Mouse (Mus musculus): ENCODE measurements around the gene Kcnh5. TPM values are rescaled to one million over a fixed set of nuclear protein-coding genes. Genes with fewer than 3 reads are reported as not detected.

Kcnh5 gene
- polyA plus RNA-seq, 1 experiment from 2014 or later, result 3.9 TPM

GRCm38 (mm10) chr12:74901331-74901730, 275.8 kb downstream of the Kcnh5 start:
- Histone ChIP-seq H3K9me3 (no peaks in the 10 kb centered on the region), H3K9ac (no peak overlapping the region), H3K4me3 (no peak overlapping the region), H3K4me2 (no peak overlapping the region), H3K27me3 (no peaks in the 10 kb centered on the region), H3K4me1 (replicated peaks) (no peaks in the 10 kb centered on the region), H3K36me3 (no peaks in the 10 kb centered on the region), H3K27ac (replicated peaks) (no peak overlapping the region)
- WGBS, result 70% methylated on average over 6 of the region's 6 CpGs
- no peak for ATAC-seq (ENCODE audit: low FRiP score, low read depth)

- H3K4me1 ChIP-seq (replicated peaks), result no peaks in the 10 kb centered on the region
- no peak overlapping the region for H3K4me3 ChIP-seq
- no peak overlapping the region for H3K27ac ChIP-seq (replicated peaks)
- H3K27me3 ChIP-seq, result no peaks in the 10 kb centered on the region
- no peak for ATAC-seq (ENCODE audit: low FRiP score, low read depth)
- H3K36me3 ChIP-seq, result no peaks in the 10 kb centered on the region
- H3K9ac ChIP-seq, result no peak overlapping the region
- no peaks in the 10 kb centered on the region for H3K9me3 ChIP-seq
- no peak overlapping the region for H3K4me2 ChIP-seq
Measured at GRCm38 (mm10) chr12:74900777-74901176, 276.4 kb downstream of the Kcnh5 start.

- WGBS, result 95% methylated on average over 4 of the region's 4 CpGs
- H3K4me2 ChIP-seq, result no peak overlapping the region
- no peaks in the 10 kb centered on the region for H3K9me3 ChIP-seq
- no peaks in the 10 kb centered on the region for H3K36me3 ChIP-seq
- no peaks in the 10 kb centered on the region for H3K27me3 ChIP-seq
- H3K4me3 ChIP-seq, result no peak overlapping the region
- H3K27ac ChIP-seq (replicated peaks), result no peak overlapping the region
- H3K4me1 ChIP-seq (replicated peaks), result no peaks in the 10 kb centered on the region
- ATAC-seq (ENCODE audit: low FRiP score, low read depth), result no peak
- H3K9ac ChIP-seq, result no peak overlapping the region
Measured at GRCm38 (mm10) chr12:74899055-74899454, 278.1 kb downstream of the Kcnh5 start.

- WGBS, result 89% methylated on average over 9 of the region's 9 CpGs
- no peak overlapping the region for H3K4me2 ChIP-seq
- no peaks in the 10 kb centered on the region for H3K36me3 ChIP-seq
- ATAC-seq (ENCODE audit: low FRiP score, low read depth), result no peak
- H3K27ac ChIP-seq (replicated peaks), result no peak overlapping the region
- H3K4me1 ChIP-seq (replicated peaks), result no peaks in the 10 kb centered on the region
- H3K9ac ChIP-seq, result no peak overlapping the region
- H3K4me3 ChIP-seq, result no peak overlapping the region
- H3K9me3 ChIP-seq, result no peaks in the 10 kb centered on the region
- no peaks in the 10 kb centered on the region for H3K27me3 ChIP-seq
Measured at GRCm38 (mm10) chr12:74898211-74898610, 278.9 kb downstream of the Kcnh5 start.

GRCm38 (mm10) chr12:74894870-74895423, 282.2 kb downstream of the Kcnh5 start:
- 85% methylated on average over 11 of the region's 11 CpGs for WGBS
- no peaks in the 10 kb centered on the region for H3K9me3 ChIP-seq

GRCm38 (mm10) chr12:74889419-74889818, 287.7 kb downstream of the Kcnh5 start:
- Histone ChIP-seq H3K9ac (no peak overlapping the region), H3K27ac (replicated peaks) (no peak overlapping the region), H3K9me3 (no peaks in the 10 kb centered on the region), H3K36me3 (no peaks in the 10 kb centered on the region), H3K4me1 (replicated peaks) (no peaks in the 10 kb centered on the region), H3K27me3 (no peaks in the 10 kb centered on the region), H3K4me3 (no peak overlapping the region), H3K4me2 (no peak overlapping the region)
- ATAC-seq (ENCODE audit: low FRiP score, low read depth), result no peak
- 64% methylated on average over 3 of the region's 3 CpGs for WGBS

More at GRCm38 (mm10) chr12:74894870-74895423, 282.2 kb downstream of the Kcnh5 start:
- Histone ChIP-seq H3K4me2 (no peak overlapping the region), H3K36me3 (no peaks in the 10 kb centered on the region), H3K27ac (replicated peaks) (no peak overlapping the region), H3K4me1 (replicated peaks) (no peaks in the 10 kb centered on the region), H3K27me3 (no peaks in the 10 kb centered on the region), H3K9ac (no peak overlapping the region), H3K4me3 (no peak overlapping the region)
- no peak for ATAC-seq (ENCODE audit: low FRiP score, low read depth)

- no peaks in the 10 kb centered on the region for H3K4me1 ChIP-seq (replicated peaks)
- H3K36me3 ChIP-seq, result no peaks in the 10 kb centered on the region
- no peak overlapping the region for H3K4me3 ChIP-seq
- H3K4me2 ChIP-seq, result no peak overlapping the region
- no peaks in the 10 kb centered on the region for H3K27me3 ChIP-seq
- no peak for ATAC-seq (ENCODE audit: low FRiP score, low read depth)
- H3K27ac ChIP-seq (replicated peaks), result no peak overlapping the region
- H3K9me3 ChIP-seq, result no peaks in the 10 kb centered on the region
- 91% methylated on average over 1 of the region's 1 CpGs for WGBS
- H3K9ac ChIP-seq, result no peak overlapping the region
Measured at GRCm38 (mm10) chr12:74887064-74887463, 290.1 kb downstream of the Kcnh5 start.

- H3K4me1 ChIP-seq (replicated peaks), result no peaks in the 10 kb centered on the region
- WGBS, result 85% methylated on average over 6 of the region's 6 CpGs
- H3K4me2 ChIP-seq, result no peak overlapping the region
- ATAC-seq (ENCODE audit: low FRiP score, low read depth), result no peak
- no peak overlapping the region for H3K9ac ChIP-seq
- no peaks in the 10 kb centered on the region for H3K36me3 ChIP-seq
- H3K4me3 ChIP-seq, result no peak overlapping the region
- no peak overlapping the region for H3K27ac ChIP-seq (replicated peaks)
- H3K9me3 ChIP-seq, result no peaks in the 10 kb centered on the region
- no peaks in the 10 kb centered on the region for H3K27me3 ChIP-seq
Measured at GRCm38 (mm10) chr12:74881344-74881743, 295.8 kb downstream of the Kcnh5 start.

- Histone ChIP-seq H3K9me3 (no peaks in the 10 kb centered on the region), H3K27me3 (no peaks in the 10 kb centered on the region), H3K4me2 (no peak overlapping the region), H3K4me1 (replicated peaks) (0 out of 2 replicates have a peak, but pooled peaks cover under 1% of the 10 kb centered on the region), H3K4me3 (no peak overlapping the region), H3K9ac (no peak overlapping the region), H3K36me3 (no peaks in the 10 kb centered on the region), H3K27ac (replicated peaks) (no peak overlapping the region)
- WGBS, result 58% methylated on average over 2 of the region's 2 CpGs
- ATAC-seq (ENCODE audit: low FRiP score, low read depth), result no peak
Measured at GRCm38 (mm10) chr12:74855666-74856065, 321.5 kb downstream of the Kcnh5 start.

- 62% methylated on average over 1 of the region's 1 CpGs for WGBS
- ATAC-seq (ENCODE audit: low FRiP score, low read depth), result no peak
- Histone ChIP-seq H3K4me3 (no peak overlapping the region), H3K36me3 (no peaks in the 10 kb centered on the region), H3K27ac (replicated peaks) (no peak overlapping the region), H3K27me3 (no peaks in the 10 kb centered on the region), H3K4me1 (replicated peaks) (0 out of 2 replicates have a peak, but pooled peaks cover 6% of the 10 kb centered on the region), H3K9me3 (no peaks in the 10 kb centered on the region), H3K4me2 (no peak overlapping the region), H3K9ac (no peak overlapping the region)
Measured at GRCm38 (mm10) chr12:74854263-74854662, 322.9 kb downstream of the Kcnh5 start.

GRCm38 (mm10) chr12:74850323-74850722, 326.8 kb downstream of the Kcnh5 start:
- H3K27ac ChIP-seq (replicated peaks), result no peak overlapping the region
- no peak overlapping the region for H3K4me2 ChIP-seq
- 10% methylated on average over 2 of the region's 2 CpGs for WGBS
- H3K4me3 ChIP-seq, result no peak overlapping the region
- no peaks in the 10 kb centered on the region for H3K9me3 ChIP-seq
- H3K36me3 ChIP-seq, result no peaks in the 10 kb centered on the region
- 0 out of 2 replicates have a peak, but pooled peaks cover 9% of the 10 kb centered on the region for H3K4me1 ChIP-seq (replicated peaks)
- peak; percentile 80 for ATAC-seq (ENCODE audit: low FRiP score, low read depth)
- no peak overlapping the region for H3K9ac ChIP-seq
- no peaks in the 10 kb centered on the region for H3K27me3 ChIP-seq

- Histone ChIP-seq H3K9ac (no peak overlapping the region), H3K36me3 (no peaks in the 10 kb centered on the region), H3K4me3 (no peak overlapping the region), H3K9me3 (no peaks in the 10 kb centered on the region), H3K27me3 (no peaks in the 10 kb centered on the region), H3K27ac (replicated peaks) (no peak overlapping the region), H3K4me2 (no peak overlapping the region), H3K4me1 (replicated peaks) (0 out of 2 replicates have a peak, but pooled peaks cover 9% of the 10 kb centered on the region)
- ATAC-seq (ENCODE audit: low FRiP score, low read depth), result peak; percentile 34; the same call in 1 of the 2 replicates
- WGBS, result 80% methylated on average over 4 of the region's 4 CpGs
Measured at GRCm38 (mm10) chr12:74849912-74850311, 327.2 kb downstream of the Kcnh5 start.
